Mouse (Mus musculus) MEL (cell line): ENCODE measurements at regions not wholly inside any gene's neighbourhood (a gene's known extent, or its start where the extent isn't known, plus 50 kb on each side); places are given as distances from the start of the nearest gene placed in this dataset.

Experiments used
- CHD1 ChIP-seq: IDR thresholded peaks from 2 replicates; pipeline ENCODE4 v1.6.1; 2012; ENCODE audit warnings: low read depth, mild to moderate bottlenecking, inconsistent platforms, low read length, improper control_type of control experiment
- CTCF ChIP-seq, 3 experiments: IDR thresholded peaks in 2 of 3; conservative IDR thresholded peaks in 1 of 3; 2 replicates each; pipeline ENCODE4 v1.5.1; 2011 to 2012; ENCODE audit warnings: low read length in 3 of 3, low read depth in 2 of 3, mild to moderate bottlenecking in 2 of 3, improper control_type of control experiment in 1 of 3, inconsistent platforms in 1 of 3, mixed read lengths in 1 of 3, moderate library complexity in 1 of 3; ENCODE audit not compliant: control insufficient read depth in 1 of 3, insufficient read depth in 1 of 3, poor library complexity in 1 of 3, severe bottlenecking in 1 of 3
- E2F4 ChIP-seq: IDR thresholded peaks from 2 replicates; pipeline ENCODE4 v1.6.1; 2011; ENCODE audit warnings: low read depth, low read length, improper control_type of control experiment, borderline replicate concordance
- EP300 ChIP-seq, 2 experiments: IDR thresholded peaks; 2 replicates each; pipeline ENCODE4 v1.6.1; 2011; ENCODE audit warnings: improper control_type of control experiment in 2 of 2, low read length in 2 of 2, low read depth in 1 of 2, mild to moderate bottlenecking in 1 of 2
- NRF1 ChIP-seq: IDR thresholded peaks from 2 replicates; pipeline ENCODE4 v1.6.1; 2014; ENCODE audit warnings: low read depth, mild to moderate bottlenecking, inconsistent platforms, low read length, improper control_type of control experiment, moderate library complexity; ENCODE audit not compliant: poor library complexity, insufficient read depth, severe bottlenecking
- POLR2A ChIP-seq, 2 experiments: IDR thresholded peaks; 2 replicates each; pipeline ENCODE4 v1.6.1; 2011 to 2012; ENCODE audit warnings: low read length in 2 of 2, mild to moderate bottlenecking in 2 of 2, control low read depth in 1 of 2, improper control_type of control experiment in 1 of 2, low read depth in 1 of 2, moderate library complexity in 1 of 2; ENCODE audit not compliant: control insufficient read depth in 1 of 2, insufficient read depth in 1 of 2, poor library complexity in 1 of 2
- POLR2AphosphoS5 ChIP-seq: IDR thresholded peaks from 2 replicates; pipeline ENCODE4 v1.6.1; 2012; ENCODE audit warnings: low read depth, borderline replicate concordance, mild to moderate bottlenecking, inconsistent platforms, low read length, moderate library complexity, mixed read lengths
- SIN3A ChIP-seq: IDR thresholded peaks from 2 replicates; pipeline ENCODE4 v1.6.1; 2012; ENCODE audit warnings: low read length, improper control_type of control experiment, inconsistent platforms

DNA sequence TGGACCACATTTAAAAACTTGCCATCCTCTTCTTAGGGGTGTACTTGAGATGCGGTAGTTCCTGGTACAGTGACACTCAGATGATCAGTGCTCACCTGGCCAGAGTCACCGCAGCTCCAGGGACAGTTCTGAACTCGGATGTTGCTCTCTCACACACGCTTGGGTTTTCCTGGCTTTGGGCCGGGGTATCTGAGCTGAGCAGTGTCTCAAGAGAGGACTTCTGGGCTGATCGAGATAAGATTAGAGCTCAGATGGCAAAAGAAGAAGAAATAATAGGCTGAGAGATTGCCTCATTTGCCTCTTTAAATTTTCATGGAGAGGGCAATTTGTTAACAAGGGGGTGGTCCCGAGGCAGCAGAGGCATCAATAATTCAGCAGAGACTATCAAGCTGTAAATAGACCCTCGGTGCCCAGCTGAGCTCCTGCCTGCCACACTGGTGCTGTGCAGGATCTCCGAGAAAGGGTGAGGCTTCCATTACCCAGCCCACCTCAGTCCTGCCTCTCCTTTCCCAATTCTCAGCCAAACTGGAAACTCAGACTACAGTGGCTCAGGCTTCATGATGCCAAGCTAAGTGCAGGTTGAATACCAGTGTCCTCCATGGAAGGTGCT is 133.7 kb downstream of the Tsen15 start:
- no peak for TF ChIP-seq CTCF (IDR thresholded peaks at IDR 0.05 in 2 of 3, conservative IDR thresholded peaks at IDR 0.05 in 1 of 3; ENCODE audit: control insufficient read depth in 1 of 3, insufficient read depth in 1 of 3, low read depth in 2 of 3, low read length in 3 of 3, poor library complexity in 1 of 3, severe bottlenecking in 1 of 3)
- TF ChIP-seq NRF1: no peak
- TF ChIP-seq POLR2A (IDR thresholded peaks at IDR 0.05; ENCODE audit: control insufficient read depth in 1 of 2, insufficient read depth in 1 of 2, low read depth in 1 of 2, low read length in 2 of 2, poor library complexity in 1 of 2): no peak
- no peak for TF ChIP-seq E2F4
- TF ChIP-seq POLR2AphosphoS5: no peak
- TF ChIP-seq CHD1: no peak
- TF ChIP-seq EP300 (IDR thresholded peaks at IDR 0.05; ENCODE audit: low read depth in 1 of 2, low read length in 2 of 2): no peak
- TF ChIP-seq SIN3A: no peak
